Mouse (Mus musculus): ENCODE data around the gene Calcr. TPM values are rescaled to one million over a fixed set of nuclear protein-coding genes. Genes with fewer than 3 reads are reported as not detected.
"Not testable (repeated sequence)": the region's sequence is repeated elsewhere in the genome, so short reads cannot be mapped to it uniquely, and the experiment has no call there.

Gene Calcr
- total RNA-seq (2021), result under 1 TPM; 0.18 to 0.27 TPM
- long read RNA-seq, experiment 1, result 0 reads
- long read RNA-seq, experiment 2, result 0 reads

- no peak for DNase-seq
Measured at GRCm38 (mm10) chr6:3764230-3764764, at the start of gene Calcr. Gene Calcr (minus strand): TSS chr6:3764714.

GRCm38 (mm10) chr6:3767485-3767884 lies 3.0 kb upstream of the Calcr start:
- no peak for DNase-seq

DNA sequence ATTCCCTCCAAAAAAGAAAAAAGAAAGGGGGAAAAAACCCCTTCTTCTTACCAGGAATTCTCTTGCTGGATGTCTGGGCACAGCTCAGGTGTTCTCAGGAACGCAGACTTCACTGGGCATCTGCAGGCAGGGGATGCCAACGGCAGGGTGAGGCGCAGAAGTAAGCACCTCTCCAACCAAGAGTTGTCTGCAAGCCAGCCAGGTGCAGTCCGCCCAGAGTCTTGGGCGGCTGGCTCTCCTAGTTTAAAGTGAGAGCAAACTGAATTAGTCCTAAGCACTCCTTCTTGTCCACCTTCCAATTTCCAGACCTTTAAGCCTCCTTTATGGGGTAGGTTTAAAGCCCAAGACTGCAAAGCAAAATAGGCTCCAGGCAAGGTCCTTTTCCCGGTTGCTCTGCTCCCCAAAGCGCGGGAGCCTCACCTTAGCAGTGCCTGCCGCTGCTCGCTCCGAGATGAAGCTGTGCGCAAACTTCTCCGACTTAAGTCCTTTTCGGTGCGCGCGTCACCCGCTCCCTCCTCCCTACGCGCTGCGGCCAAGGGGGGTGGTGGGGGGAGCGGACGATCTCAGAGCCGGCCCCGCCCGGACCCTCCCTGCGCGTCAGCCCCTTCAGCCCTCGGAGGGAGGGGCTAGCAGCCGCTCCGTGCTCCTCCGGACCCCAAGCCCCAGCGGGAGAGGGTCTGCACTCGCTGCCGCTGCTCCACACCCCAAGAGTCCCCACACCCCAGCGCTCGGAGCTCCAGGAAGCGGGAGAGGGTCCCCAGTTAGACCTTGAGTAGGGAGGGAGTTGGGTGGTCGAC lies 1.1 kb downstream of the Calcr start:
- no peak for DNase-seq

GRCm38 (mm10) chr6:3751576-3751975 lies 12.9 kb downstream of the Calcr start:
- no peak for DNase-seq

- DNase-seq, result no peak
Measured at GRCm38 (mm10) chr6:3749624-3750023, 14.9 kb downstream of the Calcr start.

DNA sequence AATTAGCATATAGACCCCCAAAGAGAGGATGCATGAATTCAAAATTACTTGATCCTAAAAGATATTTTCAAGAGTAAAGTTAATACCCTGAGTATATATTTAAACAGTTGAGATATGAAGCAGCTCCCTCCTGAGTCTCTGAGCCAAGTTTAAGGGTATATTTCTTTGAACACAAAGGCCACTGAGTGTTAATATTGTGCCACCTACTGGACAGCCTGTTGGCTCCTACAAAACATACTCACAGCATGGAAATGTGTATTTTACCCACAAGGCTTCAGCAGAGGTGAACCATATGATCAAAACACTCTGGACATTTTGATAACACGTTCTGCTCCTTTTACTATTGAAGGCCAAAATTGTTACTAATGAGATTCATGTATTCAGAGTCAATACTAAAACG lies 19.0 kb downstream of the Calcr start:
- no peak for DNase-seq

DNA sequence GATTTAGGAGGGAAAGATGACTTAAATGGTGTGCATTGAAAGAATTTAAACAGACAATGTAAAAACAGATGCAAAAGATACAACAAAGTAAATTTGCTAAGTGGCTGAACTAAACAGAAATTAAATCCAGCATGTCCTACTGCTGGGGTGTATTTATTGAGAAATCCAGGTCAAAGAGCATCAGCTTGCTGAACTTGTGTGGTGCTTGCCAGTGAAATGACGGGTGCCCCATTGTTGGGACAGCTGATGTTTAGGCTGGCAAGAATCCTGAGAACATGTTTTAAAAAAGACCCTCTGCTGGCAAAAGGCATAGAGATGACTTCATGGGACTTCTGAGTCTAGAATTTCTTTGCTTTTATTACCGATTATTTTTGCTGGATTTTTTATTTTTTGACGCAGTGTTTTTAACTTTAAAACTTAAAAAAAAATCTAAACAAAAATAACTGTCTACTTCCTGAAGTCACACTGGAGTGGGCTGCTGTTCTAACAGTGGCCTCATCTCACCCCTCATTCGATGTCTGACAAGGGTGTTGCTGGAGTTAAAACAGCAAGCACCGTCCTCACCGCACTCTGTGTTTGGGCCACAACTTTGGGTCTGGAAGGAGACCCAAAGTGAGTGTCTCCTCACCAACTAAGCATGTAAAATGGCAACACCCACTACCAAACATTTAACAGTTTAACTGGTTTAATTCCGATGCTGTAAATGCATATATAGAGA lies 22.4 kb downstream of the Calcr start:
- no peak for DNase-seq

DNA sequence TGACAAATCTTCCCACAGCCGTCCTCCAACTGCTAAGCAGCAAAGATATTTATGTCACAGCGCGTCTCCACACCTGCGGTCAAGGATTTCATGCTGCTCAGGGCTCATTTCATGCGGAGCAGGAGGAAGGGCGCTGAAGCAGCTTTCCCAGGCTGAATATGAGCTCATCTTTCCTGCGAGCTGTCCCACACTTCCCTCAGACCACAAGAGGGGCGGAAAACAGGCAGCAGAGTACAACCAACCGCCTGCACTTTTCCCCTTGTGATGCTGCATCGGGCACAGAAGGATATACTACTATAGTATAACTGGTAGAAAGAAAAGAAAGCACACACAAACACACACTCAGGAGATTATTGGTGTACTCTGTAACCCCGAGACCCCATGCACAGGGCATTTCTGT lies 23.2 kb downstream of the Calcr start:
- no peak for DNase-seq

DNA sequence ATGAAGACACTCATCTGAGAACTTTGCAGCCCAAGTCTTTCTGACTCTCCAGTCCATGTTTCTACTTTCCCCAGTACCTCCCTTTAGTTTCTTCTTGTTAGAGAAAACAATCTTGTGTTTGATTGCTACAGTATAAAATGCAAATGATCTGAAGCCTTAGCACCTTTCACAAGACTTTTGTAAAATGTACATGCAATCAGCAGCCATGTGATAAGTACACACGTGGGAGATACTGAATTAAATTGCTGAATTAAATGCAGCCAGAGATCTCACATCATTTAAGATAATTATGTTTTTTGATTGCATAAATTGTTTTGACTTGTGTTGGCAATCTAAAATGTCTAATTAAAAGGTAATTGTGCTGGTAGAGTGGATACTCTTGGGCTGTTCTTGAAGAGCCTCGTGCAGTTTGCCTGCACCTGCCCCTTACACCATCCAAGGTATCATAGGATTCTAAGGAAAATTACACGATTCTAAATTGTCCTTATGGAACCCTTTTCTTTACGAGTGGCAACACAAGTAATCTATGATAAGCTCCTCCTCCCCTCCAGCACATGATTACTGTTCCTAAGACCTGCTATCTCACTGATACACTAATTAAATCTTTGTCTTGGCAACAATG lies 34.2 kb downstream of the Calcr start:
- DNase-seq, result no peak

DNA sequence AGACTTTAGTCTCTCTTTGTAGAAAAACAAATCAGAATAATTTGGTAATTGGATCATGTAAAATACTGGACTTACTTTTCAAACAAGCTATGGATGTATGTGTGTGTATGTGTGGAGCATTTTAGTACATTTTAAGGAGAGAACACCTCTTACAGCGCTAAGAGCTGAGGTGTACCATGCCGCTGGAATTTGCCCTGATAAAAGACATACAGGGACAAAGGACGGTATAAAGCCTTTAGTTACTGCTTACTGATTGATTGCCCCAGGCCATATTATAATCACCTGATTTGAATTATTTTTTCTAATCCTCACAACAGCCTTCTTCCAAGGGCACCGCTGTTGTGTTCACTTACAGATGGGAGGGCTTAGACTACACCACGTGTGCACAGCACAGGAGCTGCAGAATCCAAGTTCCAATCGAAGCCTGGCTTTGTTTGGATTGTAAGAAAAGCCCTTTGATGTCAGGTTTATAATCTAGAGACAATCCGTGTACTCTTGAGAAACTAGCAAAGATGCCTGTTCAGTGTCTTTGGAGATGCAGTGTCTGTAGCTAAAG lies 76.3 kb downstream of the Calcr start:
- no peak for DNase-seq

DNA sequence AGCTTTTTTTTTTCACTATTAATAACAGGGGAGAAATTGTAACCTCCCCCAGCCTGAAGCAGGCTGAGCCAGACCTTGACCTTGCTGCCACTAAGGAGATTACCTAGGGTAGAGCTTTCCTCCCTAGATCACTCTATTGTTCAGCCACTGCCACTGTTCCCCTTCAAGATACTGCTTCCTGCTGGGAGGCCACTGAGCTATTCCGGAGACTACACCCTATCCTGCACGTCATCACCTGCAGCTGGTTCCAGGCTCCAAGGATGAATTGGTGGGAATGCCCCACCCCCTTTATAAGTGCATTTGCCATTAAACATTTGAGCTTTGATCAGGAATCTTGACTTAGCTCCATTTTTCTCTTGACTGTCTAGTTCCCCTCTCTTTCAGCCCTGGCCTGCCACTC lies 86.2 kb downstream of the Calcr start:
- DNase-seq, result not testable (repeated sequence)

DNA sequence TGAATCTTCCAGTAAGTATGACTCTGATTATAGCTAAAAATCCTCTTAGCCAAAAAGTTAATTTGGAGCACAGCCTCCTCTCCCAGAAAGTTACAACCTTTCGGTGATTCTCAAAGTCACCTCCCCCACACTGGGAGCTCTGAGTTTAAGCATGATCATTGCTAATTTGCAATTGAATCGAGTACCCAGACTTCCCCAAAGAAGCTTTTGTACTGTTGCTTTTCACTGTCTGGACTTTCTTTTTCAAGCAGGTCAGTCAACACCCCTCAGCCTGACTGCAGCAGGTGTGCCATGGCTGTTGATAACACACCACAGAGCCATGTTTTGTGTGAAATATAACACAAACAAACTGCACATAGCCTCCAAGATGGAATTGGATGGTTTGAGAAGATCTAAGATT lies 86.7 kb downstream of the Calcr start:
- no peak for DNase-seq

- not testable (repeated sequence) for DNase-seq
Measured at GRCm38 (mm10) chr6:3671941-3672340, 92.6 kb downstream of the Calcr start.

- no peak for DNase-seq
Measured at GRCm38 (mm10) chr6:3664147-3664716, 100.3 kb downstream of the Calcr start.

GRCm38 (mm10) chr6:3658405-3658804 lies 106.1 kb downstream of the Calcr start:
- DNase-seq, result no peak

Small RNAs within 50 kb of the gene (microRNA-seq; reads per million reads assigned to microRNA genes)
- gene Mir489, result not detected
- gene Mir653, result not detected

Other genes with a start within 250 kb of the Calcr start
- 10 to 100 TPM in 1 of 2 experiments, 1 to 10 TPM in 1; 7.1 to 11.1 TPM for gene Tfpi2, start 224.2 kb upstream of the Calcr start, total RNA-seq (2021)
- gene Gngt1, start 229.1 kb upstream of the Calcr start, total RNA-seq (2021), result not detected
- gene Gng11, start 239.2 kb upstream of the Calcr start, total RNA-seq (2021), result 10 to 100 TPM; 65.8 to 74.1 TPM

All from adrenal gland, postnatal 10 days (tissue).